Mouse (Mus musculus): ENCODE results near the gene Dnph1.

DNA sequence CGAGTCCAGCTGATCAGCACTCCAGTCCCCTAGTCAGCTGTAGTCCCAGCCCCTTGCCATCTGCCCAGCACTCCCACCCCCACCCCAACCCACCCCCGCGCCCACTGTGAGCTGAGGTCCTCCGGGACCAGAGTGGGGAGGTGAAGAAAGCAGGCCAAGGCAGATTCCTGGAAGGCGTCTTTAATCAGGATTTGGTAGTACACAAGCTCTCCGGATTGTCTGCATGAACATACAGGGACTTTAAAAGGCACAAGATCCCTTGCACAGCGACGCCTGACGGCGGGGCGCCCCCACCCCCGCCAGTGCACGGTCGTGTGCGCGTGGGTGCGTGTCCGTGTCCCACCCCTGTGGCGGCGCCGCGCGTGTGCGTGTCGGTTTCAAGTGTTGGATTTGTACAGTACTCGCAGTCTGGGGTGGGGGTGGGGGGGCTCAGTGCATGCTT is 42.5 kb upstream of the Dnph1 start:
- TF ChIP-seq CTCF (IDR thresholded peaks at IDR 0.05; ENCODE audit: low read depth) (no peak), EP300 (IDR thresholded peaks at IDR 0.05; ENCODE audit: low read depth) (no peak)
